Mouse (Mus musculus): ENCODE data around the gene Nosip.

Gene Nosip

DNA sequence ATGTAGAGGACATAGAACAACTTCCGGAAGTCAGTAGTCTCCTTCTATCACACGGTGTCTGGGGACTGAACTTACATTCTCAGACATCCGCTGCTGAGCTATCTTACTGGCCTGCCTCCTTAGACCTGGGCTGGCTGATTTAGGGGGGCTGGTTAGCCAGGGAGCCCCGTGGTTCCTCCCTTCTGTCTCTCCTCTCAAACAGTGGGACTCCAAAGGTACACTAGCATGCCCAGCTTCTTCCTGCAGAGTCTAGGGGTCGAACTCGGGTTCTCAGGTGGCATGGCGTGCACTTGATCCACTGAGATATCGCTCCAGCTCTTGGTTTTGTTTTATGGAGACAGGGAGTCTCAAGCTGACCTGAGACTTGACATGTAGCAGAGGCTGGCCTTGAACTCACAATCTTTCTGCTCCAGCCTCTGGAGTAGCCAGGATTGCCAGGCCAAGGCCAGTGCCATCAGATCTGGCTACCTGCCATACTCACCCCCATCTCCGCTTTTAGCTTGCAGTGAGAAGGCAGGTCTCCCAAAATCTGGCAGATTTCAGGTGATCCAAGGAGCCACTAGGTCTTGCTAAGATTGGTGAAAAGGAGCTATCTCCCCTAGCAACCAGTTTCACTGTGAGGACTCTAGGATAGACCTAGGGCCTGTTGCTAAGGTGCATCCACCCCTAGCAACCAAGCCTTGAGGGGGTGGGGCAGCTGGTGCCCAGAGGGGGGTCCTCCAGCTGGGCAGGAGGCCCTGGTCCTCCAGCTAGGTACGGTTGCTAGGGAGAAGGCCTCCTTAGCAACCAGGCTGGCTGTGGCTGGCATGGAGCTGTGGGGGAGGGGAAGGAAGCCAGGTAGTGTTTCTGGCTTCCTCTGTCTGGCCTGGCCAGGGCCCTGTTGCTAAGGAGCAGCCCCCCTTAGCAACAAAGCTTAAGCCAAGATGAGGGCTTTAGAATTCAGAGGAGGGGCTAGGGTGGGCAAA, 3.3 kb upstream of the Nosip start:
- no peak for DNase-seq (ENCODE audit: low read depth, low spot score)

- DNase-seq (ENCODE audit: low read depth, low spot score) = no peak
These were observed 1.6 kb upstream of the Nosip start for GRCm38 (mm10) chr7:45060632-45061122.

DNA sequence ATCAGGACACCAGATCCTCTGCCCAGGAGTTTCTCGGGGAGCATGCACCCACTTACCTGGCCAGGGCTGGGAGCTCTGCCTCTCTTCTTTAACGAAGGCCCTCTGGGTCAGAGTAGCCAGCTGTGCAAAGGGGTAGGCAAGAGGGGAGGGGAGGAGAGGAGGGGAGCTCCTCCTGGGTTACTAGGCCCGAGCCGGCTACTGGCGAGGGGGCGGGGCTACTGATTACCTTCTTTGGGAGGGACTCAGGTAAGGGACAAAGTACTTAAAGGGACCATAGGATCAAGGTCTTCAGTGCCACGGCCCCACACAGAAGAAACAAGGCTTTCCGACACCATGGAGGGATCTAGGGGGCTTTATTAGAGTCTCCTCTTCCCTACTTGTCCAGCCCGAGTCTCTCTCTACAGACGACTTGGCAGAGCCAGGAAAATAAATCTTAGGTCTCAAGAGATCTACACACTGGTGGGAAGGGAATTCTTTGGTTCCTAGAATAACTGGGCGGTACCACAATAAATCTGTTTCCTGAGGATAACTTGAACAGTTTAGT, 625 bp upstream of the Nosip start:
- no peak for DNase-seq (ENCODE audit: low read depth, low spot score)

GRCm38 (mm10) chr7:45067190-45067999, 5.2 kb downstream of the Nosip start:
- no peak for DNase-seq (ENCODE audit: low read depth, low spot score)

GRCm38 (mm10) chr7:45068000-45068318, 5.7 kb downstream of the Nosip start:
- DNase-seq (ENCODE audit: low read depth, low spot score) = peak; percentile 31

- no peak for DNase-seq (ENCODE audit: low read depth, low spot score)
These were observed 7.4 kb downstream of the Nosip start for GRCm38 (mm10) chr7:45069671-45070070.

- no peak for DNase-seq (ENCODE audit: low read depth, low spot score)
These were observed 10.0 kb downstream of the Nosip start for GRCm38 (mm10) chr7:45072230-45072629.

- no peak for DNase-seq (ENCODE audit: low read depth, low spot score)
These were observed 11.0 kb downstream of the Nosip start for GRCm38 (mm10) chr7:45073171-45073707.

DNA sequence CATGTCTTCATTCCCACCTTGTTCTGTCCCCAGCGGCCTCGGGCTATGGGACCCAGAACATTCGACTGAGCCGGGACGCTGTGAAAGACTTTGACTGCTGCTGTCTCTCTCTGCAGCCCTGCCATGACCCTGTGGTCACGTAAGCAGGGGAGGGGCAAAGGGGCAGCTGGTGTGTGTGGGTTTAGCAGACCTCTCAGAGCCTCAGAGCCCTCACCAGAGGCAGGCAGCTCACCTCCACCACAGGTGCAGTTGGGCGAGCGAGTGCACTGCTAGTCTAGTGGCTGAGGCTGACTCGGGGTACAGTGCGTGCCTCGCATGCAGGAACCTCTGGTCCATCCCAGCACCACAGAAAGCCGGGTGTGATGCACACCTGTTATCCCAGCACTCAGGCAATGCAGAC, 11.7 kb downstream of the Nosip start:
- no peak for DNase-seq (ENCODE audit: low read depth, low spot score)

- no peak for DNase-seq (ENCODE audit: low read depth, low spot score)
These were observed 13.2 kb downstream of the Nosip start for GRCm38 (mm10) chr7:45075405-45075804.

DNA sequence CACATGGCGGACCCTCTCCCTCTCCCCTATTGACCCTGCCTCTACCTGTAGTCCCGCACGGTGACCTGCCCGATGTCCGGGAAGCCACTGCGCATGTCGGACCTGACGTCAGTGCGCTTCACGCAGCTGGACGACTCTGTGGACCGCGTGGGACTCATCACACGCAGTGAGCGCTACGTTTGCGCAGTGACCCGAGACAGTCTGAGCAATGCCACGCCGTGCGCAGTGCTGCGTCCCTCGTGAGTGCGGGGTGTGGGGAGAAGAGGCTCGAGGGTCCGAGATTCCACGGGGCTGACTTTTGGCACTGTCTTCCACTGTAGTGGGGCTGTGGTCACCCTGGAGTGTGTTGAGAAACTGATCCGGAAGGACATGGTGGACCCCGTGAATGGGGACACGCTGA, 14.3 kb downstream of the Nosip start:
- DNase-seq (ENCODE audit: low read depth, low spot score) = no peak

DNA sequence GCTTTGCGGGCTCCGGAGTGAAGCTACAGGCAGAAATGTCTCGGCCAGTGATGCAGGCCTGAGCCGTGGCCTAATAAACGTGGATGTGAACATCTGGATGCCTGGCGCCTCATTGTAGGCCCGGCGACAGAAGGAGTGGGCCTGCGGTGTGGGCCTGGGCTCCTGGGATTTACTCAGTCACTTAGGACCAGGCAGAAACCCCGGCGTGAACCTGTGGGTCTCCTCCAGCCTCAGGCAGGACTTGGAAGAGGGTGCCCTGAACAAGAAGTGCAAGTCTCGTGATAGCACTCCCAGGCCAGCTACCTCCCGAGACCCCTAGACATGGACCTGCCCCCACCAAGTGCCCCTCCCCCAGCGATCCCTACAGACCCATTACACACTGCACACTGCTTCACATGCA, 15.1 kb downstream of the Nosip start:
- DNase-seq (ENCODE audit: low read depth, low spot score) = no peak

GRCm38 (mm10) chr7:45077829-45078228, 15.6 kb downstream of the Nosip start:
- no peak for DNase-seq (ENCODE audit: low read depth, low spot score)

DNA sequence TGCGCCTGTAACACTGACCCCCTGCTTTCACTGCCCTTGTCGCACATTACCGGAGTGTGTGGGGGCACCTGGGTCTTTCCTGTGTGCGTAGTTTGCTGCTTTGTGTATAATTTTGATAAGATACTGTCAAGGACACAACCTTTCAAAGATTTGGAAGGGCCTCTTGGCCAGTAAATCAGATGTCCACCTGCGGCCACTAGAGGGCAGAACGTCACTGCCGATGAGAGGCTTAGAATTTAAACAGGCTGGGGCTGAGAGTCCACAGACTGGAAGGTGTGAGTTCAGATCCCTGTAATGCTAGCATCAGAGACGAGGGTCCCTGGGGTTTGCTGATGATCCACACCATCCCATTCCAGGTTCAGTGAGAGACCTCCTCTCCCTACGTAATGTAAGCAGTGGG, 16.3 kb downstream of the Nosip start:
- DNase-seq (ENCODE audit: low read depth, low spot score) = peak; percentile 51

GRCm38 (mm10) chr7:45079856-45080255, 17.6 kb downstream of the Nosip start:
- DNase-seq (ENCODE audit: low read depth, low spot score) = peak; percentile 78

GRCm38 (mm10) chr7:45081016-45081415, 18.8 kb downstream of the Nosip start:
- DNase-seq (ENCODE audit: low read depth, low spot score) = no peak

- no peak for DNase-seq (ENCODE audit: low read depth, low spot score)
These were observed 20.4 kb downstream of the Nosip start for GRCm38 (mm10) chr7:45082401-45083299.

DNA sequence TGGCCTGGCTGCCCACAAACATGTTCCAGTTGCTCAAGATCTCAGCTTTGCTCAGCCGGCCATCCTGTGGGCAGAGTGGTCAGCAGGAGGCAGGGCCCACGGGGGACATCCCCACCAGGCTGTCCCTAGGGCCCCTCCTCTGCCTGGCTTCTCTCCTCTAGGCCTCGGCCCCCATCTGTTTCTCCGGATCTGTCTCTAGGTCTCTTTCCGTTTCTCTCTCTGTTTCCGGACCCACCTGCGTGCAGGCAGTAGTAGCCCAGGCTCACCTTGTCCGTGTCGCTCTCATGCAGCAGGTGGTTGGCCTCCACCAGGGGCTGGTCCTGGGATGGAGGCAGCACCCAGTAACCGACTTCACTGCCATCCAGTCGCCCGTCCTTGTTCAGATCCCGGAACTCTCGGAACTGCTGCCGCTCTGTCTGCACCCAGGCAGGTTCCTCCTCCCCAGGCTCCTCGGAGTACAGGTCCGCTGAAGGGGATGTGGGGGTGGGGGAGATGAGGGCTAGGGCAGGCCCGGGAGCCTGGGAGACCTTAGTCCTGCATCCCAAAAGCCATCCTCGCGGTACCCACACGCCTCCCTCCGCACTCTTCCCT, 21.2 kb downstream of the Nosip start:
- DNase-seq (ENCODE audit: low read depth, low spot score) = no peak

GRCm38 (mm10) chr7:45086084-45086483, 23.9 kb downstream of the Nosip start:
- DNase-seq (ENCODE audit: low read depth, low spot score) = no peak

- DNase-seq (ENCODE audit: low read depth, low spot score) = no peak
These were observed 26.4 kb downstream of the Nosip start for GRCm38 (mm10) chr7:45088597-45088996.
